Mouse (Mus musculus): ENCODE results near the gene Bmp8a.
"Not testable (repeated sequence)": the region's sequence is repeated elsewhere in the genome, so short reads cannot be mapped to it uniquely, and the experiment has no call there.

Gene Bmp8a

DNA sequence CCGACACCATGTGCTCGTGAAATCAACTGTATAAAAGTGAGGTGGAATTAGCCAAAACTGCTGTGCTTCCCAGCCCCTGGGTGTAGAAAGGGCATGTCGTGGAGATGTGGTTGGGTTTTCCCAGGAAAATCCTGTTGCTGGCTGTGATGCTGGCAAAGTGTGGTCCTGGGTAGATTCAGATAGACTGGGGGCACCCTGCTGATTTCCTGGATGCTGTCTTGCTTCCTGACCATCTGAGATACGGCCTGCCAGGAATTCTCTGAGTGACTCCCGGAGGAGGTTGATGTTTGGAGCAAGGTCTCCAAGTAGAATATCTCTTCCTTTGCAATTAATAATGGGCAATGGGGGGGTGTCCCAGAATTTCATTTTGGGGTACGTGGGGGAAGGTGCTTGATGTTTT is 14.1 kb downstream of the Bmp8a start:
- DNase-seq: no peak

DNA sequence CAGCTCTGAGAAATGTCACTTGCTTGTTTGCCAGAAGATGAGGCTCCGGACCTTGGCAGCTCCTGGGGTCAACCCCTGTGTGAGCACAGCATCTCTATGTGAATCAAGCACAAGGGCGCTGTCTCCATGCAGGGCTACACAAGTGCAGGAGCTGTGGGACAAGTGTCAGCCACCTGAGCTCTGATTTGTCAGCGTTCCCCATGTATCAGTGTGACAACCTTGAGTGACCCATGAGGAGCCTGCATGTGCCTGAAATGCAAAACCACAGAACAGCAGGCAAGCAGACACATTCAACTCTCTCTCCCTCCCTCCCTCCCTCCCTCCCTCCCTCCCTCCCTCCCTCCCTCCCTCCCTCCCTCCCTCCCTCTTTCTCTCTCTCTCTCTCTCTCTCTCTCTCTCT is 15.4 kb downstream of the Bmp8a start:
- DNase-seq: no peak

DNA sequence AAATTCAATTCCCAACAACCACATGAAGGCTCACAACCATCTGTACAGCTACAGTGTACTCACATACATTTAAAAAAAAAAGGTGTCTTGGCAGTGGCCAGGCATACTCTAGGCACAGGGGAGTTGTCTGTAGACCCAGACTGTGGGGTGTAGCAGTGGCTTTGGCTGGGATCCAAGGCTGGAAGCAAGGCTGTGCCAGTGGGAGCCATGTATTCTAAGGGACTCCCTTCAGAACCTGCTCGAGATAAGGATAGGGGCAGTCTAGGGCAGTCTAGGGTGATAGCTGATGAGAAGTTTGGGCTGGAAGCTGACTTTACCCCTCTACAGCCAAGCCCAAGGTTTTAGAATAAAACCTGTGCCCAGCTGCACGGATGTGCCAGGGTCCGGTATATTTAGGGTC is 17.0 kb downstream of the Bmp8a start:
- DNase-seq: no peak

DNA sequence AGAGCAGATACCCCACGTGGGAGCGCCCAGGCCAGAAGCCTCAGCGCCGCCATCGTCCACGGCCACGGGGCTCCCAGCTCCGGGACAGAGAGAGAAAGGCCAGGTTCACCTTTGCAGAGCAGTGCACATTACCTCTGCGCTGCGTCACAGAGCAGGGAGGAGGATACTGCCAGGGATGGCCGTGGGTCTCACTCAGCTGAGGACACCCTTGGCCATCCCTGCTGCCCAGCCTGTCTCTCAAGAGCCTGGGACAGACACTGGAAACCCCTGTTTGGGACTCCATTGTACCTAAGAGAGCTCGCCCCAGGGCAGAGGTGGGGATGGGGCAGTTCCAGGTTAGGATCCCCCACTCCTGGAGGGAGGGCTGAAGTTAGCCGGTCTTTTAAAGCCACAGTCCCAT is 19.5 kb downstream of the Bmp8a start, which contains the start of gene Oxct2a:
Oxct2a (minus strand) TSS at position 101 of the 400 bp plus-strand sequence.
- no peak for DNase-seq

DNA sequence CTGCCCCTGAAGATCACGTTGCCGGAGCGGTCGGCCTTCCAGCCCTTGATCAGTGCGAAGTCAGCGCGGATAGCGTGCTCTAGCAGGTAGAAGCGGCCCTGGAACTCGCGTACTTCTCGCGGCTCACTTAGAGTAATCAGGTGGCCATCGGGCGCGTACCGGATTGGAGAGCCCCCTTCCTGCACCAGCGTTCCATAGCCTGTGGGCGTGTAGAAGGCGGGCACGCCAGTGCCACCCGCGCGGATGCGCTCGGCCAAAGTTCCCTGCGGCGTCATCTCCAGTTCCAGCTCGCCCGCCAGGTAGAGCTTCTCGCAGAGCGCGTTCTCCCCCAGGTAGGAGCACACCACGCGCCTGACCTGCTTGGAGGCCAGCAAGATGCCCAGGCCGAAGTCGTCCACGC is 20.1 kb downstream of the Bmp8a start:
- not testable (repeated sequence) for DNase-seq

DNA sequence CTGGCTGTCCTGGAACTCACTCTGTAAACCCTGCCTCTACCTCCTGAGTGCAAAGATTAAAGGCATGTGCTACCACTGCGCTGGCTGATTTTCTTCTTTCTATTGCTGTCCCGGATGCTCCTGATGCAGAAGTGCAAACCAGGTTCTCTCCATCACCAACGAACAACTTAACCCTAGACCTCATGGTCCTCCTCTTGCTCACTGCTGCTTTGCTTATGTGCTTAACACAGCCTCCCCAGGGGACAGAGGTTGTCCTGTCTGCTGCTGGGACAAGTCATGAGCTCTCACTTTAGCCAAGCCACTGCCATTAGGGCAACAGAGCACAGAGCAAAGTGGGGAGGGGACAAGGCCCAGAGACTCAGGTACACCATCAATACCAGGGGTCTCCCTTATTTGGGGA is 28.6 kb downstream of the Bmp8a start:
- no peak for DNase-seq

DNA sequence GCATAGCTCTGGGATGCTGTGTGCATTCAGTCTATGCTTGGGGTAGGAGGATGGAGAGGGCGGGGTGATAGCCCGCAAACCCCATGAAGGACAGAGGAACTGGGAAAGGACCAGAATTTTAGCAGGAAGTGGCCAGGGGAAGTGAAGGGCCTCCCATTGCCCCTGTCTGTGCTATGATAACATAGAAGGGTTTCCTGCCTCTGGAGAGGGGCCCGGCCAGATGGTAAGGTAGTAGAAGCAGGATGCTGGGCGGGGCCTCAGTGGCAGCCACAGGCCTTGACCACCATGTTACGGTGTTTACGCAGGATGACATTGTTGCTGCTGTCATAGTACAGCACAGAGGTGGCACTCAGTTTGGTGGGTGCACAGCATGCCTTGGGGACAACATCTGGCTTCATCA is 30.0 kb downstream of the Bmp8a start:
- DNase-seq: no peak

DNA sequence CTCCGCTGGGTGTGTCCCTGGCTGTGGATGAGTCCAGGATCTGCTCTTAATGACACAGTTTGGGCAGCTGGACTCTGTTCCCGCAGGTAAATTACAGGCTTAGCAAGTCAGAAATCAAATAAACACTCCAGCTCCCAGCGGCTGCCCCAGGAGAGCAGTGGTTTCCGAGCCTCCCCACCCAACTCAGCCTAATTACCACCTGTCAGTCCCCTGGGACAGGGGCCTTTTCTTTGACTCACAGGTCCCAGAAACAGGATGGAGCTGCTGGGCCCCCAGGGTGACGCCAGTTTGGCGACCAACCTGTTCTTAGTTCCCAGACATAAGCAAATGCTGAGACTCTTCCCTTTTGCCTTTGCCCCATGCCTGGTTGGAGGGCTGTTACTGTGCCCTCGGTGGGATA is 31.2 kb downstream of the Bmp8a start:
- no peak for DNase-seq

DNA sequence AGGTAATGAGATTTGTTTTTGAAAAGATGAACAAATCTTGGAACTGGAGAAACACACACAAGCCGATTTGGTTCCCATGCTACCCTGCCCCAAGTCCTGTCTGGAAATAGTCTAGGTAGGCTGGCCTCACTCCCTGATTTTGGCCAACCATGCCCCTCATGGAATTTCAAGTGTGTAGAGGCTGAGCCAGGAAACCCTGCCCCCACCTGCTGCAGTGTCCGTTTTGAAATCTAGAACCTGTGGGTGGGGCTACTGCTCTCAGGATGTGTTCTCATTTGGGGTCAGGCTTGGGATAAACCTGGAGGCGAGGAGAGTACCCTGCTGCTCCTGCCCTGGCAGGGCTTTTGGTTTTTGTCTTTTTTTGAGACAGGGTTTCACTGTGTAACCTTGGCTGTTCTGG is 34.8 kb downstream of the Bmp8a start:
- peak; percentile 37 for DNase-seq

DNA sequence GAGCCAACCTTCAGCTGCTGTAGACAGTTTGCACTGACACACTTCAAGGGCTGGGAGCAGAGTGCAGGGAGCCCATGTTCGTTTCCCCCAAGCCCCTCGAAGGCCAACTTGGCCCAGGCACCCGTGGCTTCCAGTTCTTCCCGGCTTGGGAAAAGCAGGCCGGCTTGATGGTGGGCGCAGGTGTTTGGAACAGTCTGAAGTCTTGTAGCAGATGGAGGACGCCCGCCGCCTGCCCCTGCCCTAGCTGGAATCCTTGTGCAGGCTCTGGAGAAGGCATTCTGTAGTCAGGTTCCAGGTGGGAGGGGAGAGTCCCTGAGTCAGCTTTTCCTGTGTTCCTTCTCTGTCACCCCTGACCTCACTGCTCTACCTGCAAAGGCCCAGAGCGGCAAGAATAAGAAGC is 36.1 kb downstream of the Bmp8a start:
- DNase-seq: no peak

DNA sequence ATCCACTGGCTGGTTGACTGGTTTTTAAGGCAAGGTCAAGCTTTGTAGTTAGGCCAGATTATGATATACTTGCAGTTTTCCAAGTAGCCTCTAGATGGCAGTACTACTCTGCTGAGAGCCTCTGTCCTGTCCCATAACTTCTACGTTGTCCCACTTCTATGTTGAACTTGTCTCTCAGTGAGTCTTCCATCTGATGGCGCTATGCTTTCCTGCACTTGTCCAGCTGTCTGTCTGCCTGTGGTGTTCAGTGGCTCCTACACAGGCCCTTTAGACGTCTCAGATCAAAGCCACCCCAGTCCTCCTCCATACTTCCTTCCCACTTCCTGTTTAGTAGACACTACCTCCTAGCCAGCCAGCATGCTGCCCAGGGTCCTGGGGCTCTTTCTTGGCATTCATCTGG is 37.3 kb downstream of the Bmp8a start:
- DNase-seq: peak; percentile 68

DNA sequence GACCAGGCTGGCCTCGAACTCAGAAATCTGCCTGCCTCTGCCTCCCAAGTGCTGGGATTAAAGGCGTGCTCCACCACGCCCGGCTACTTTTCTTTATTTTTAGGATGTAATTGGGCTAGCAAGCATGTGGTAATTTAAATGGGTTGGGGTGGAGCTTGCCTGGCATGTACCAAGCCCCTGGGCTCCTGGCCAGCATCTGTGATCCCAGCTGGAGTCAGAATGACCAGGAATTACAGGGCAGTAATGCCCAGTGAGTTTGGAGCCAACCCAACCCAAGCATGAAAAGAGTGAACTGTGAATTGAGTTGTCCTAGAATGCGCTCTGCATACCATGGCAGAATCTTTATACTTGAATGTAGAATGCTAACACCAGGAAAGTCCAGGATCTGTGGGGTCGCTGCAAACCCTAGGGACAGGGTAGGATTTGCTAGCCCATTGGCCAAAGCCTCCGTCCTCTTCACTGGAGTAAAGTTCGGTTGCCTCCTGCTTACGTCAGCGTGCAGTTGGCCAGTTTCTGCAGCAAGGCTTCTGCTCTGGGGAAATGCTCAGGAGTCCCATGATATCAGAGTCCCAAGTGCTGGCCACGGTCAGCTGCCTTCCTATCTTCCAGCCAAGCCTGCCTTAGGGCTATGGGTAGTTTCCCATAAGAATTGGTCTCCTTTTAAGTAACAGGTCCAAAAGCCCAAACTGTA is 43.9 kb downstream of the Bmp8a start:
- no peak for DNase-seq

DNA sequence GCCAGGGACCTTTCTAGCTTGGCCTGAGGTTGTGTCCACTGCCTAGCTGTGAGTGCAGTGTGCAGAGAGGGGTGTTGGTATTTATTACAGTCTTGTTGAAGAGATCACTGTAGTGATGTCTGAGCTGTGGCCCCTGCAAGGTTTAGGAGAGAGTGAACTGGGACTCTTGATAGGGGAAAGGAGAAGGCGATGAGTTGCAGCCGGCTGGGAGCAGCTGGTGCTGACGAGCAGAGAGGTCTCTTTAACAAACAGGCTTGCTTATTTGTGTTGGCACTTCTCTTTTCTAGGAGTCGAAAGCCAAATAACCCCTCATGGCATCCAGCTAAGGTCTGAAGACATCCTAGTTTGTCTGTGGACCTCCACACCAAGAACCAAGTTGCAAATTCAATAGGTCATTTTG is 44.8 kb downstream of the Bmp8a start:
- peak; percentile 36 for DNase-seq

DNA sequence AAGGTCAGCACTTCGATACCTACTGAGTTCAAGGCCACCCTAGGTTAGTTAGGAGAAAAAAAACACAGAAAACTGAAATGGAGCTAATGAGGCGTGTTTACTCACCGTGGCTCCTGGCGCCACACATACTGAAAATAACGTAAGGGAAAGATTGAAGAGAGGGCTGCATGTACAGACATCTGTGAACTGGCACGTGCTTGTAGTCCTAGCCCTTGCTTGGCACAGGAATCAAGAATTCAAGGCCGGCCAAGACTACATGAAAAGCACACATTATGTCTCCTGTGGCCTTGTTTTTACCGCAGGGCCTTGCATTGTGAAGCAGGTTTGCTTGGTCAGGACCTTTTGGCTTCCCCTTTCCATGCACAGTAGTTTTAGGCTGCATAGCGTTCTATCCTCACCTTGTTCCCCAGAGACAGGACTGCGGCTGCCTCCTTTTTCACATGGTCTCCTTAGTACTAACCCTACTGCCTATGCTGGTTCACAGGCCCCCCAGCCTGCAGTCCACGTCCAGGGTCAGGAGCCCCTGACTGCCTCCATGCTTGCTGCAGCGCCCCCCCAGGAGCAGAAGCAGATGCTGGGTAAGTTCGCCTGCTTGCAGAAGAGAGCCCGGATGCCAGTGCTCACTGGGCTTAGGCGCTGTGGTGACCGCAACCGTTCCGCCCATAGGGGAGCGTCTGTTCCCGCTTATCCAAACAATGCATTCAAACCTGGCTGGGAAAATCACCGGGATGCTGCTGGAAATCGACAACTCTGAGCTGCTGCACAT is 45.7 kb downstream of the Bmp8a start:
- no peak for DNase-seq

DNA sequence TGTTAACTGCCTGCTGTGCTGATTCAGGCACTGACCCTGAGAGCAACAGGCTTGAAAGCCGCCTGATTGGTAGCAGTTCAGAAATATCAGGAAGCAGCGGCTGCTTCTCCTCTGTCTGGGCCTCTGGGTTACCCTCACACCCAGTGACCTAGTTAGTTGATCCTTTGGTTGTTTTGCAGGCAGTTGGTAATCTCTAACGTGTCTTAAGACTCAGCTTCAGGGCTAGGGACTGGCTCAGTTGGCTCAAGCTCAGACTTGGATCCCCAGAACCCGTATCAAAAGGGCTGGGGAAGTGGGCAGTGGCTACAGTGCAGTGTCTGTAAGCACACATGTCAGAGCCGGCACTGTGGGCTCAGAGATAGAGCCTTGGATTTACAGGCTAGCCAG is 46.9 kb downstream of the Bmp8a start:
- DNase-seq: no peak

DNA sequence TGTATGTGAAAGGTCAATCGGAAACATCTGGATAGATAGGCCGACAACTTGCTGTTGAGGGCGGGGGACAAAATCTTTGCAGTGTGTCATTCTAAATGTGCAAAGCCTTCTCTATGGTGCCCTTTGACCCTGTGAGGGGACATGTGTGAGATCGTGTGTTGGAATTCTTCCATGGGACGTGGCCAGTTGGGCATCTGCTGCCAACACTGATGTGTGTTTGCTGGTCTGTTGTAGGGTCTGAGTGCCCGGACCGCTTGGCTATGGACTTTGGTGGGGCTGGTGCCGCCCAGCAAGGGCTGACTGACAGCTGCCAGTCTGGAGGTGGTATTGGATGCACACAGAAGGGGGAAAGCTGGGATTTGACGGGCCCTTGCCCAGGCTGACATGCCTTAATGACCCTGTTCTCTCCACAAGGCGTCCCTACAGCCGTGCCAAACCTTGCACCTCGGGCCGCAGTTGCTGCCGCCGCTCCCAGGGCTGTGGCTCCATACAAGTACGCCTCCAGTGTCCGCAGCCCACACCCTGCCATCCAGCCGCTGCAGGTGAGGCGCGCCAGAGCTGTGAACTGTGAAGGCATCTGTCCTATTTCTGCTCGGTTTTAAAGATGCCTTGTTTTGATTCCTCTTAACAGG is 47.4 kb downstream of the Bmp8a start:
- DNase-seq: no peak

DNA sequence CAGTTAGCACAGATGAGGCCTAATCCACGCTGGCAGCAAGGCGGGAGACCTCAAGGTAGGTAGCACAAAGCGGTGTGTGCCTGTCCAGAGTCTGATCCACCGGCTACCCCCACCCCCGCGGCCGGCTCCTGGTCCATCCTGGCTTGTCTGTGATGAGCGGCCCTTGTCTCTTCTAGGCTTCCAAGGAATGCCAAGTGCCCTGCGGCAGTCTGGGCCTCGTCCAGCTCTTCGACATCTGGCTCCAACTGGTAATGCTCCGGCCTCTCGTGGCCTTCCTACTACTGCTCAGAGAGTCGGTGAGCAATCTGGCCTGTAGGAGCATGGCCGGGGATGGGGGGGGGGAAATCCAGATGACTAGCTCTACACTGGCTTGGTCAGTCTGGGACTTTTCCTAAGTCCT is 48.0 kb downstream of the Bmp8a start:
- DNase-seq: not testable (repeated sequence)

DNA sequence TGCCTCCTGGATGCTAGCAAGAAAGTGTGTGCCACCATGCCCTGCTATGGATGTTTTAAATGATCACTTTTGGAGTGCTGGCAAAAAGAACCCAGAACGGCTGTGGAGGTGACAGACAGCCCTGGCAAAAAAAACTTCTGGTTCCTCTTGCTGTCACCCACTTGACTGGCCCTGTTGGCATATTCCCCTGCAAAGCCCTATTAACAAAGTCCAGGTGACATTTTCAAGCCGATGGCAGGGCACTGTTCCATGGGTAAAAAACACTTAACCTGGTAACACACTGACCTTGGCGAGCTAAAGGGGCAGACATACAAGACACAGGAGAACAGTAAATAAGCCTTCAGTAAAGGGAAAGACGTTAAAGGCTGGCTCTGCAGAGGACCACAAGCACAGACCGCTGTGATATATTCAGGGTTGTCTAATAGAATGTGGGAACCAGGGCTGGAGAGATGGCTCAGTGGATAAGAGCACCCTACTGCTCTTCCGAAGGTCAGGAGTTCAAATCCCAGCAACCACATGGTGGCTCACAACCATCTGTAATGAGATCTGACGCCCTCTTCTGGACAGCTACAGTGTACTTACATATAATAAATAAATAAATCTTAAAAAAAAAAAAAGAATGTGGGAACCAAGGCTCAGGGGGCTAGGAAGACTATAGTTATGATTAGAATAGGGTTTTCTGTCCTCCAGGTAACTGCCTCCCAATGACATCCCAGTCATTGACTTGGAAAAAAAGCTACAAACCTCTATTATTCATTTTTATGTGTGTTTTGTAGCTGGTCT is 49.2 kb downstream of the Bmp8a start:
- DNase-seq: no peak

DNA sequence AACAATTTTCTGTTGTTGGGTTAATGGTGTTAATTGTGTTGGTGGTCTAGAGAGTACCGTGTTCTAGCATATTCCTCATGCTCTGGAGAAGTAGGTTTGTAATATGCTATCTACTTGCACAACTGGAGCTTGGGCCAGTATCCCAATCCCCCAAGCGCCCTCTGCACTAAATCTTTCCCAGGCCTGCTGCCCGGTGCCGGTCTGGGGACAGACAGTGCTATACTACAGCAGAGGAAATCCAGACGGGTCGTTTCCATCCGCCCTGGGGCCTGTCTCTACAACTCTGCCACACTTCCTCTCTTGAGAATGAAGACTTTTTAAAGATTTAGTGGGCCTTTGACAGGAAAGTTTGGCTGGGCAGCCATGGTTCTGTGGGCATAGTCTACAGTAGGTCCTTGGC is 50.1 kb downstream of the Bmp8a start:
- DNase-seq: no peak

DNA sequence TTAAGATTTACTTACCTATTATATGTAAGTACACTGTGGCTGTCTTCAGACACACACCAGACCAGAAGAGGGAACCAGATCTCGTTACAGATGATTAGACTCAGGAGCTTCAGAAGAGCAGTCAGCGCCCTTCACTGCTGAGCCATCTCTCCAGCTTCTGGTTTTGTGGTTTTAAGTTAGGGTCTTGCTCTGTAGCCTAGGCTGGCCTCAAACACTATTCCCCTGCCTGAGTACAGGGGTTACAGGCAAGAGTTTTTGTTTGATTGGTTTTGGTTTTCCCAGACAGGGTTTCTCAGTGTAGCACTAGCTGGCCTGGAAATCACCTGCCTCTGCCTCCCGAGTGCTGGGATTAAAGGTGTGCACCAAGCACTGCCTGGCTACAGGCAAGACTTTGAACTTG is 50.7 kb downstream of the Bmp8a start:
- DNase-seq: no peak

DNA sequence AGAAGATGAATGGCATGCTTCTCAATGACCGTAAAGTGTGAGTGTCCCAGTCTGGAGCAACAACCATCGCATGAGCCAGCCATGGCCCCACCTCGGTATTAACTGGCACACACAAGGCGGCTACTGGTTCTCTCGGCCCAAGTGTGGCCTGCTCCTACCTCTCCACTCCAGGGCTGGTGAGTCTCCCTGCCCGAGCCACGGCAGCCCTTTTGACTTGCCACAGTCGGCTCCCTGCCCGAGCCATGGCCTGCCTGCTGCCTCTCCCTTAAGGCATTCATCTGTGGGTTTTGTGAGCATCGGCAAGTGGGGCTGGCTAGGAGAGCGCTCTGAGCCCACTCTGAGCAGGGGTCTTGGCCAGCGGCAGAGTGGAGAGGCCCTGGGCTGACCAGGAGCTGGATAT is 54.0 kb downstream of the Bmp8a start:
- no peak for DNase-seq

DNA sequence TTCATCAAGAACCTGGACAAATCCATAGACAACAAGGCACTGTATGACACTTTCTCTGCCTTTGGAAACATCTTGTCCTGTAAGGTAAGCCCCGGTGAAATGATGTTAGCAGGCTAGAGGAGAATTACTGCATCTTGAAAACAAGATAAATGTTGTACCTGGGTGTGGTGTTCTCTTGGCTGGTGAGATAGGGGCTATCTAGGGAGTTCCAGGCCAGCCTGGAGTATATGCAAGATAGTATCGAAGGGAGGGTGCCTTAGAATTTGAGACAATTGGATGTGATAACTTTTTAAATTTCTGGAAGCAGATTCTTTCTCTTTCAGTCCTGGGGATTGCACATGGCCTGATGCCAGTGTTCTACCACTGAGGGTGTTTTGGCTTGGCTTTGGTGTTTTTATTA is 56.3 kb downstream of the Bmp8a start:
- DNase-seq: no peak

All from lung, postnatal 36 days (tissue).